Mouse (Mus musculus): Measurements from ENCODE around the gene Dctn3. TPM values are rescaled to one million over a fixed set of nuclear protein-coding genes. Genes with fewer than 3 reads are reported as not detected.
"Not testable (repeated sequence)": the region's sequence is repeated elsewhere in the genome, so short reads cannot be mapped to it uniquely, and the experiment has no call there.

The Dctn3 gene
- polyA plus RNA-seq, 1 experiment from 2014 or later = 191 TPM

DNA sequence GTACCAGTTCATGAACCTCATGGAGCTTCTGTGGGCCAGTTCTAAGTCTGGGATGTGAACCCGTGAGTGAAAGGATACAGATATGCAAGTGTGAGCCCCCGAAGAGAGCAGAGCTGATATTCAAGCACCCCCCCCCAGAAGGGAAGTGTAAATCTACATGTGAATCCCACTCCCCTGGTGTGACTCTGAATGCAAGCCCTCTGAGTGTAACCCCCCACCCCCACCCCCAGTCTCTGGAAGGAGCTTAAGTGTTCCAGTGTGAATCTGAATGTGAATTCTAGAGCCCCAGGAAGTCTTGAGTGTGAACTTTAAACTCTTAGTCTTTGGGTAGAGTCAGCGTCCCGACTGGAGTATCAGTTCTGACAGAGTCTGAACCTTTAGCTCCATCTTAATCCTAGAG, 29.5 kb downstream of the Dctn3 start:
- peak overlapping the region; percentile 22 for H3K4me3 ChIP-seq
- H3K27ac ChIP-seq; H3K36me3 ChIP-seq; H3K27me3 ChIP-seq; ATAC-seq (ENCODE audit: low FRiP score); H3K9me3 ChIP-seq (replicated peaks); H3K4me1 ChIP-seq: not testable (repeated sequence)
- H3K4me2 ChIP-seq (replicated peaks) = peak overlapping the region; percentile 50
- WGBS = 4% methylated on average over 4 of the region's 4 CpGs
- 0 out of 2 replicates have a peak overlapping the region, but pooled peaks have one; percentile 18 for H3K9ac ChIP-seq

DNA sequence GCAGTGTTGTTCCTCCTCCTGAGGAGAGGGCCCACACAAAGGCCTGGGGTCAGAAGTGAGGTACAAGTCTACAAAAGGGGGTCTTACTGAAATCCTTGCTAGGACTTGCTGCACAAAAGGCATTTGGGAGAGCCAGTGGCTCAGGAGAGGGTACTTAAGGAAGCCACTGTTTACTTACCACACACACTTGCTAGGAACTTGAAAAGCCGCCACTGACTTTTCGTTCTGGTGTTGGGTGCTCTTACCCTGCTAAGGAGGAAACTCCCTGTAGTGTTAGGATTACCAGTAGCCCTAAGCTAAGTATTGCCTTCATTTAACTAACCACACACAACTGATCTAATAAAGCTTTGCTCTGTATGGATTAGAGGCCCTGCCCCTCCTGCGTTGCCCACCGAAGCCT, 33.0 kb downstream of the Dctn3 start:
- not testable (repeated sequence) for ATAC-seq (ENCODE audit: low FRiP score); H3K4me3 ChIP-seq; H3K4me2 ChIP-seq (replicated peaks); H3K27ac ChIP-seq; H3K4me1 ChIP-seq; H3K36me3 ChIP-seq; H3K9me3 ChIP-seq (replicated peaks); H3K27me3 ChIP-seq; H3K9ac ChIP-seq
- WGBS = no CpG with 5 or more reads among the region's 4 CpGs

DNA sequence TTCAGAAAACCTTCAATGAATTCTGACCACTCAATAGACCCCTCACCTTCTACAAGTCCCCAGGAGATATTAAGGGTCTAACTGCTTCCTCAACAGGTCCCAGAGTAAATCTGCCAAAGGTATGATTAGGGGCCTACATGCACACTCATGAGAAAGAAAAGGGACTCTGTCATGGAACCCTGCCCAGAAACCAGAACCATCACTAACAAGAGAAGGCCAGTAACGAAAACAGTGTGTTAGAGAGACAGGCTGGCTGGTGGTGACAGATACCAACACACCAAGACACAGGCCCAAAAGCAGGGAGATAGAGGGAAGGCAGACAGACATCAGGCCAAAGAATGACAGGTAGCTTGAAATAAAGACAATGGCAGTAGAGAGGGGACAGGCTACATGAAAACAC, 34.4 kb downstream of the Dctn3 start:
- Histone ChIP-seq H3K4me1 (peaks cover 11% of the 10 kb centered on the region), H3K27ac (peak overlapping the region; percentile 52)
- H3K36me3 ChIP-seq; H3K9me3 ChIP-seq (replicated peaks); ATAC-seq (ENCODE audit: low FRiP score); H3K4me3 ChIP-seq; H3K9ac ChIP-seq; H3K27me3 ChIP-seq; H3K4me2 ChIP-seq (replicated peaks): not testable (repeated sequence)
- 55% methylated on average over 1 of the region's 1 CpGs for WGBS

DNA sequence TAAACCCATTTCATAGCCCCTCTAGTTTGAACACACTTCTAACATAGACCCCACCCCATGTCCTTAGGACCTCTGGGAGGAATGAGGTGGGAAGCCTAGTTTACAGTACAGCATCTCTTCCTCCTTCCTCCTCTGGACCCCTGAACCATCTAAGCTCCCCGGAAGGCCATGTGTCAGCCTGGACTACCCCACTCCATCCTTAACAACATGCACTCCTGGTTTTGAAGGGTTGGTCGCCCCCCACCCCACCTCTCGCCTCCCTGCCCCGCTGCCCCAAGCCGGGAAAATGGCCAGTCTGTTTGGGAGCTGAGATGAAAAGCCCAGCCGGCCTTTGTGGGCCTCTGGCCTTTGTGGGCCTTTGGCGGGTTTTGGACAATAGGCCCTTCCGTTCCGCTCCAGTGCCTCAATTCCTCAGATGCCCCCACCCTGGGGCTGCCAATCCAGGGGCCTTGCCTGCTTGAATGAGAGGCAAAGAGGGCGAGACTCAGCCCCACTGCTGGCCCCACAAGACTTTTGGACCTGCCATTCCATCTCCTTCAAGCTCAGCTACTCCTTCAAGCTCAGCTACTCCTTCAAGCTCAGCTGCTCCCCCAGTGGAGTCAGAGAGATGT, 37.0 kb downstream of the Dctn3 start:
- 19% methylated on average over 10 of the region's 10 CpGs for WGBS
- H3K9me3 ChIP-seq (replicated peaks) = not testable (repeated sequence)

DNA sequence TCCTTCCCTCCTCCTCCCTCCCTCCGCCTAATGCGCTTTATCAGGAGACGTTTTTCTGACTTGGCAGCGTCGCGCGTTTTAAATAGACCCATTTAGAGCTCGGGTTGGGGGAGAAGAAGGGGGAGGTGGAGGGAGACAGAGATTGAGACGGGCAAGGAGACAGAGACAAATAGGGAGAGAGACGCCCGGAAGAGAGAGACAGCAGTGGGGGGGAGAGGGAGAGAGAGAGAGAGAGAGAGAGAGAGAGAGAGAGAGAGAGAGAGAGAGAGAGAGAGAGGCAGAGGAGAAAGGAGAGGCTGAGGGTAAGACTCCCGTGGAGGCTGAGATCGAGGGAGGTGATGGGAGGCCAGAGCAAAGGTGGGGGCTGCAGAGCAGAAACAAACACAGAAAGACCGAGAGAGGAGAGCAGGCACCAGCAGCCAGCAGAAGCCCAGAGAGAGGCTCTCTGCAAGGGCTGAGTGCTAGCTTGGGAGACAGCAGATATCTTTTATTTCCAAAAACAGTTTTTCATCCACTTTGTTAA, 38.0 kb downstream of the Dctn3 start:
- H3K27me3 ChIP-seq; H3K4me3 ChIP-seq; H3K36me3 ChIP-seq; H3K9ac ChIP-seq; H3K9me3 ChIP-seq (replicated peaks): not testable (repeated sequence)
- Histone ChIP-seq H3K4me2 (replicated peaks) (0 out of 2 replicates have a peak overlapping the region, but pooled peaks have one; percentile 13), H3K4me1 (peaks cover 35% of the 10 kb centered on the region), H3K27ac (peak overlapping the region; percentile 75; the same call in 1 of the 2 replicates)
- WGBS = under 1% methylated on average over 14 of the region's 14 CpGs
- ATAC-seq (ENCODE audit: low FRiP score) = 0 out of 2 replicates have a peak, but pooled peaks have one; percentile 24

More for the DNA sequence above, 37.0 kb downstream of the Dctn3 start:
- Histone ChIP-seq H3K4me1 (peaks cover 26% of the 10 kb centered on the region), H3K27ac (peak overlapping the region; percentile 73)
- ATAC-seq (ENCODE audit: low FRiP score) = 0 out of 2 replicates have a peak, but pooled peaks have one; percentile 24
- not testable (repeated sequence) for H3K4me3 ChIP-seq; H3K27me3 ChIP-seq; H3K4me2 ChIP-seq (replicated peaks); H3K9ac ChIP-seq; H3K36me3 ChIP-seq

DNA sequence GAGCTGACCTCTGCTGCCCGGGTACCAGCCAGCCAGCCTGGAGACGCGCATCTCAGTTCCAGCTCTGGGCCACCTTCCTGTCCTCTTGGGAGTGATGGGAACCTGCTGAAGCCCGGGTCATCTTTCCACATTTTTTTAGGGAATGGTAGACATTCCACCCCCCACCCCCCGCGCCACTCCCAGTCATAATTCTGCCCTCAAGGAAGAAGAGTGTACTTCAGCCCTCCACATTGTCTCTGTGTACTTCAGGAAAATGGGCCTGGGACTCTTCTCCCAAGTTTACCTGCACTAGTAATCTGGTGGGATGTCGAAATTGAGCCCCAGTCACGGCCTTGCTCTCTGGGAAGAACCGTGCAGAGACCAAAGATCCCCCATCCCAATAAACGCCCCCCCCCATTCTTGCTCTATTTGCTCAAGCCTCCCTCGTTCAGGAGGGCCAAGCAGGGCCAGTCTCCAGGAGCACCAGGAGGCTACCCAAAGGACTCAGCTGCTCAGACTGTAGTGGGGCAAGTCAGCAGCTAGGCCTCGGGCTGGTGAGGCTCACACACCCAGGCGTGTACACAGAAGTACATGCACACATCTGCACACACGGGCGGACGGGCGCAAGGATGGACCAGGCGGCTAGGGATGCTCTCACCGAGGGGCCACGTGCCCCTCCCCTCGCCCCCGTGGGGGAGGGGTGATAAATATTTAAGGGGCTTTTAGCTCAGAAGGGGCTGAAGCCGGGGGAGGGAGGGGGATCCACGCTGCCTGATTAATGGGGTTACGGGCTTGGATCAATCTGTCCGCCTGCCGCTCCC, 38.6 kb downstream of the Dctn3 start:
- ATAC-seq (ENCODE audit: low FRiP score) = peak; percentile 63
- Histone ChIP-seq H3K4me1 (peaks cover 42% of the 10 kb centered on the region), H3K27ac (peak overlapping the region; percentile 86), H3K4me2 (replicated peaks) (peak overlapping the region; percentile 37)
- H3K27me3 ChIP-seq; H3K36me3 ChIP-seq; H3K9me3 ChIP-seq (replicated peaks); H3K9ac ChIP-seq; H3K4me3 ChIP-seq: not testable (repeated sequence)
- WGBS = under 1% methylated on average over 24 of the region's 27 CpGs

DNA sequence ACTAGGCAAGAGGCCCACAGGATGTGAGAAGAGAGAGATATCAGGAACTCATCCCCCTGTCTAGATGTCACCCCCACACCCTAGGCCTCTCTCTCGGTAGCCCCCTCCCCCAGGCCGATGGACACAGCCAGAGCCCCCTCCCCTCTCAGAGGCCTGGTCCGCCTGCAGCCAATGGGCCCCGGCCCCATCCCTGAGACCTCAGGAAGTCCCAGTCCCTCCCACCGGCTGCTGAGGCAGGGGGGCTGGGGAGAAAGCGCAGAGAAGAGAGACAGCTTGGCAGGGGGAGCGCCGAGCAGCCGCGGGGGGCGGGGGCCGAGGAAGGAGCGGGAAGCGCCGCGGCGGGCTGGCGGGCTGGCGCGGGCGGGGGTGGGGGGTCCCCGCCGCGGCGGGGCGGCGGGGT, 39.7 kb downstream of the Dctn3 start:
- peaks cover 48% of the 10 kb centered on the region for H3K4me1 ChIP-seq

DNA sequence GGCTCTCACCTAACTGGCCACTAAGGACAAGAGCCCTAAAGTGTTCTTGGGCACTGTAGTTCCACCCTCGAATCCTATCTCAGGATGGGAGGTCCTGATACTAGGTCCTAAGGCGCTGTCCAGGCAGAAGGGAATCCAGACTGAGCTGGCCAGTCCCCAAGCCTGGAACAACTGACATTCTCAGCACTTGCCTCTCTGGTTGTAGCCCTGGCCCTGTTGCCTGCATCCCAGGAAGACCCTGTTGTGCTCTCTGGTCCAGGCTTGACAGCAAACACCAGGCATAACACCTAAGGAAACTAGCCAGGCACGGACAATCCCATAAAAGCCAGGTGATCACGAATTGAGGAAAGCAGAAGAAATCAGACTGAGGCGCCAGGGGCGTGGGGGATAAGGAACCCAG, 40.2 kb downstream of the Dctn3 start:
- peaks cover 53% of the 10 kb centered on the region for H3K4me1 ChIP-seq
- peak overlapping the region; percentile 80 for H3K27ac ChIP-seq
- 29% methylated on average over 6 of the region's 6 CpGs for WGBS
- H3K4me2 ChIP-seq (replicated peaks) = peak overlapping the region; percentile 36
- H3K4me3 ChIP-seq = no peak overlapping the region
- H3K27me3 ChIP-seq = no peaks in the 10 kb centered on the region
- peak overlapping the region; percentile 38; the same call in 1 of the 2 replicates for H3K9ac ChIP-seq
- H3K36me3 ChIP-seq = no peaks in the 10 kb centered on the region
- ATAC-seq (ENCODE audit: low FRiP score) = no peak
- H3K9me3 ChIP-seq (replicated peaks) = no peaks in the 10 kb centered on the region

More for the DNA sequence above, 39.7 kb downstream of the Dctn3 start:
- 1% methylated on average over 12 of the region's 27 CpGs for WGBS
- H3K36me3 ChIP-seq; H3K9me3 ChIP-seq (replicated peaks); H3K9ac ChIP-seq; H3K27me3 ChIP-seq: not testable (repeated sequence)
- peak overlapping the region; percentile 46 for H3K4me2 ChIP-seq (replicated peaks)
- peak overlapping the region; percentile 23; the same call in 1 of the 2 replicates for H3K4me3 ChIP-seq
- peak overlapping the region; percentile 80; the same call in 1 of the 2 replicates for H3K27ac ChIP-seq
- ATAC-seq (ENCODE audit: low FRiP score) = peak; percentile 36

DNA sequence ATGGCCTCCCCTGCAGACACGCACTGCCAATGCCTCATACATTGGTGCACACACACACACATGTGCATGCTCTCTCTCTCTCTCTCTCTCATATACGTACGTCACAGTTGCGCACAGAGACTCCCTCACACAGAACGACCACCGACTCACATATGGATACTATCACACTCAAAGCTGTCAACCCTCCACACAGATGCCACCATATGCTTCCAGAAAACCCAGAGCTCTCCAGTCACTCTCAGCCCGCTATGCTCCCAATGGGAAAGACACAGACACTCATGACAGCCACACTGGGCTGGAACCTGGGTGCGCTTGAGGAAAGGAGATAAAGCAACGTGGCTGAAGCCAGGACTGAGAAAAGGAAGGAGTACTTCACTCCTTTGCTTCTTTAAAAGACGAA, 41.0 kb downstream of the Dctn3 start:
- H3K4me2 ChIP-seq (replicated peaks) = 0 out of 2 replicates have a peak overlapping the region, but pooled peaks have one; percentile 36
- 0 out of 2 replicates have a peak overlapping the region, but pooled peaks have one; percentile 38 for H3K9ac ChIP-seq
- H3K4me1 ChIP-seq = peaks cover 62% of the 10 kb centered on the region
- 65% methylated on average over 10 of the region's 10 CpGs for WGBS
- H3K4me3 ChIP-seq = no peak overlapping the region
- no peak for ATAC-seq (ENCODE audit: low FRiP score)
- no peaks in the 10 kb centered on the region for H3K27me3 ChIP-seq
- no peaks in the 10 kb centered on the region for H3K36me3 ChIP-seq
- no peaks in the 10 kb centered on the region for H3K9me3 ChIP-seq (replicated peaks)
- peak overlapping the region; percentile 80 for H3K27ac ChIP-seq

DNA sequence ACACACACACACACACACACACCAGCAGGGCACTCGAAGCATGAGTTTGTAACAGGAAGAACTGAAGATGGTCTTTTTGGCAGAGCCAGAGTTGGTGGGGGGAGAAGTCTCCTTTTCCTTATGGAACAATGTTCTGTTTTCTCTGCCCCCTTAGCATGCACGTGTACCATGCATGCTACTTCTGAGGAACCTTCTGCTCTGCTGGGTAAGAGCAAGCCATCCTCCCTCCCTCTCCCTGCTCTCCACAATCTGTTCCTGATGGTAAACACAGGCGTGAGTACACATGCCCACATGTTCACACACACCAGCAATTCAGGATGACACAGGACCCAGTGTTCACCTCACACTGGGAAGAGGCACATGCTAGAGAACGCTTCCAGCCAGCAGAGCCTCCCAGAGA, 41.8 kb downstream of the Dctn3 start:
- Histone ChIP-seq H3K27ac (0 out of 2 replicates have a peak overlapping the region, but pooled peaks have one; percentile 12), H3K4me1 (peaks cover 69% of the 10 kb centered on the region)
- WGBS = 66% methylated on average over 4 of the region's 4 CpGs

DNA sequence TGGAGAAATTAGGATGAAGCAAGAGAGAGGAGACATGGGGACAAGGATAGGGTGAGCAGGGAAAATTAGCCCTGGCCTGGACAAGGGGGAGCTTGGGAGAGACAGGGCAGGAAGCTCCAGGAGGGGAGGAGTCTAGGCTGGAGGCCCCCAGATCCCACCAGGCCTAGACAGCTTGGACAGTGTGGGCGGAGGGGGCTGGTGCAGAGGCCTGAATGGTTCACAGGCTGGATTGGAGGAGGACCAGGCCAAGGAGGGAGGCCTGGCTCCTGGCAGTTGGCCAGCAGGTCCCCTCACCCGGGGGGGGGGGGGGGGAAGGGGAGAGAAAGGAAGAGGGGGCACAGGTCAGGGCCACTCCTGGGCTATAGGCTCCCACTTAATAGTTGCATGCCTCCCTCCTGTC, 43.7 kb downstream of the Dctn3 start:
- Histone ChIP-seq H3K4me2 (replicated peaks) (no peak overlapping the region), H3K27me3 (no peaks in the 10 kb centered on the region), H3K9me3 (replicated peaks) (no peaks in the 10 kb centered on the region), H3K4me3 (no peak overlapping the region), H3K36me3 (peaks cover 4% of the 10 kb centered on the region; the same call in 1 of the 2 replicates), H3K27ac (peak overlapping the region; percentile 68), H3K9ac (peak overlapping the region; percentile 27; the same call in 1 of the 2 replicates), H3K4me1 (peaks cover 81% of the 10 kb centered on the region)
- ATAC-seq (ENCODE audit: low FRiP score) = peak; percentile 32; the same call in 1 of the 2 replicates
- 36% methylated on average over 1 of the region's 2 CpGs for WGBS

More for the DNA sequence above, 41.8 kb downstream of the Dctn3 start:
- Histone ChIP-seq H3K9ac (no peak overlapping the region), H3K9me3 (replicated peaks) (no peaks in the 10 kb centered on the region), H3K36me3 (no peaks in the 10 kb centered on the region), H3K27me3 (no peaks in the 10 kb centered on the region), H3K4me3 (no peak overlapping the region), H3K4me2 (replicated peaks) (no peak overlapping the region)
- no peak for ATAC-seq (ENCODE audit: low FRiP score)

DNA sequence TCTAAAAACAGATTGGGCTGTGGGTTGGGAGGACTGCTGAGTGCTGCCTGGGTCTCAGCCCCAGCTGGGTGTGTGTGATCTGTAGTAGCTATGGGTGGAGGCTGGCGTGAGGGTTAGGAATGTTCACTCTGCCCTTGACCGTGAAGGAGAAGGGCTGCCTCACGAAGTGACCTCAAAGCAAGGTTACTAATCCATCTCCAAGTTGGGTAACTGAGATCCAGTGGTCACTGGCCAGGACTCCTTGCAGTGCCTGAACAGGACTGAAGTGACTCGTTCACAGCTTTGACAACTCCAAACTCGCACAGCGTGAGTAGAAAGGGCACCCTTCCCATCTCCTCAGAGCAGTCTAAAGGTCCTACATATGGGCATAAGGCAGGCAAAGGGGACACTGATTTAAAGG, 44.1 kb downstream of the Dctn3 start:
- Histone ChIP-seq H3K4me2 (replicated peaks) (no peak overlapping the region), H3K4me1 (peaks cover 82% of the 10 kb centered on the region), H3K9me3 (replicated peaks) (no peaks in the 10 kb centered on the region), H3K27ac (peak overlapping the region; percentile 68; the same call in 1 of the 2 replicates), H3K9ac (0 out of 2 replicates have a peak overlapping the region, but pooled peaks have one; percentile 27), H3K27me3 (no peaks in the 10 kb centered on the region), H3K36me3 (peaks cover 4% of the 10 kb centered on the region; the same call in 1 of the 2 replicates), H3K4me3 (no peak overlapping the region)
- WGBS = 76% methylated on average over 6 of the region's 6 CpGs
- no peak for ATAC-seq (ENCODE audit: low FRiP score)
